Mouse (Mus musculus) gonadal fat pad, adult 2 months (tissue): ENCODE measurements around the gene Gabrp. TPM values are rescaled to one million over a fixed set of nuclear protein-coding genes. Genes with fewer than 3 reads are reported as not detected.

Experiments
- DNase-seq: peaks from one replicate; pipeline ENCODE4 v3.0.0-alpha.2; 2012; ENCODE audit warnings: low read depth
- polyA plus RNA-seq: library from polyadenylated mRNA; depleted of rRNA; stranded (reverse); fragments of >200 nt; gene quantifications from 2 replicates; pipeline ENCODE4 v1.2.3, GENCODE M21; 2012; rRNA removed

Gene Gabrp
- 0.19 and 1.2 TPM in 2 replicates for polyA plus RNA-seq

GRCm38 (mm10) chr11:33578859-33579258 is at the start of gene Gabrp:
Gene Gabrp, minus strand, starts transcription at chr11:33578959.
- DNase-seq, result no peak

GRCm38 (mm10) chr11:33627136-33627742 is 48.5 kb upstream of the Gabrp start:
- no peak for DNase-seq

DNA sequence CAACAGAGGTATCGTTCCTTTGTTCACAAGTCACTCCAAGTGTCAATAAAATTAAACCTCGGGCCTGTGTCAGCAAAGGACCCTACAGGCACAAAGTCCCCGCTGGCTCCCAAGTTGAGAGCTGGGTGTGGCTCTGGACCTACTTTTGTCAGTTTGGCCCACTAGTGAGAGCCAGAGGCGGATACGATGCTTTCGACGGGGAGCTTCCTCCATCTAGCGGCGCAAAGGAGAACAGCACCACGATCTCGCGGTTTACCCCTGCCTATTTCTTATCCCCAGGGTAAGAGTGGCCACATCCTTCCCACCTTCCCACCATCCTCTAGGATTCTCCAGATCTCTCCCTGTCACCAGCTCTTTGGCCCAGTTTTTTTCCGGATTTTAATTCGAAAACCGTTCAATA is 35.5 kb upstream of the Gabrp start:
- DNase-seq, result no peak

- DNase-seq, result no peak
Measured at GRCm38 (mm10) chr11:33607784-33608183, 29.0 kb upstream of the Gabrp start.

DNA sequence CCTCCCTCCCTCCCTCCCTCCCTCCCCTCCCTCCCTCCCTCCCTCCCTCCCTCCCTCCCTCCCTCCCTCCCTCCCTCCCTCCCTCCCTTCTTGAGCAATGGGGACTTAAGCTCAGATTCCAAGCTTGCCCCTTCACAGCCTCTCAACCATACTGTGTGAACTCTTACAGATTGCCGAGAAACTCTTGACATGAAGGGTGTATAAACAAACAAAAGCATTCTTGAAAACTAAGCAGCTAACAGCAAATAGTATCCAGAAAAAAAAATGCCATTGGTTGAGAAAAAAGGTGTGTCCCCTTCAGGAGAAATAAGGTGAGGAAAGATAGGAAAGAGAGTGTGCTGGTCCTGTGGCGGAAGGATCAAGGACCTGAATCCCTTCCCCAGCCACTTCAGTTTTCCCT is 24.4 kb upstream of the Gabrp start:
- no peak for DNase-seq

DNA sequence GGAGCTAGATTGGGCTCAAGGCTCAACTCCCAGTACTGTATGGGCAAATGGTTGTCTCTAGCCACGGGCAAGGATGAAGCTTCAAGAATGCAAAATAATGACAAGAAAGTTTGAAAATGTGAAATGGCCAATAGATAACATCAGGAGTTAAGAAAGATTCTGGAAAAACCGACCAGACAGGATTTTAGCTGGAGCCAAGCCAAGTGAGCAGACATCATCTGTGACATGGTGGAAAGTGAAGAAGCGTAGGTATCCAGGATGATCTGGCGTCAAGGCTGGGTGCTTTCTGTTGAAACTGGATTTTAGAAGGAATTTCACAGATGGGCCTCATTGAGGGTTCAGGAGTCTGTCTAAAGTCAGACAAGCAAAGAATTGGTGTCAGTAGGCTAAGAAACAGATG is 20.2 kb upstream of the Gabrp start, which contains the start of gene D130052B06Rik:
TSS of gene D130052B06Rik (plus strand) at position 317 of the 400 bp plus-strand sequence.
- DNase-seq, result peak; percentile 40

DNA sequence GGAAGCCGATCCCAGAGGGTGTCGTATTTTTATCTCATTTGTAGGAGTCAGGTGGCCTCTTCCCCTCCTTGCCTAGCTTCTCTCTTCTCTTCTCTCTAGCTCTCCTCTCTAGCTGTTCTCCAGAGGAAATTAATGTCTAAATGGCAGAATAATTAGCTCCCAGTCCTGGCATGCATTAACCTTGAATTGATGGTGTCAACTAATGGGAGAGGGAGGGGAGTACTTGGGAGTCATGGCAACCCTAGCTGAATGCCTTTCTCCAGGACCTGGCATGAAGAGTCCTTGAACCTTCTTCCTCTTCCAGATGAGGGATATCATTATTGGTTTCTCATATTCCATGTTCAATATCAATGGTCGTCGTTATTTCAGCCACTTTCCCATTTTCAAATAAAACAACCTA is 17.9 kb upstream of the Gabrp start:
- no peak for DNase-seq

- DNase-seq, result no peak
Measured at GRCm38 (mm10) chr11:33592826-33593225, 14.1 kb upstream of the Gabrp start.

GRCm38 (mm10) chr11:33590771-33591170 is 12.0 kb upstream of the Gabrp start:
- no peak for DNase-seq

DNA sequence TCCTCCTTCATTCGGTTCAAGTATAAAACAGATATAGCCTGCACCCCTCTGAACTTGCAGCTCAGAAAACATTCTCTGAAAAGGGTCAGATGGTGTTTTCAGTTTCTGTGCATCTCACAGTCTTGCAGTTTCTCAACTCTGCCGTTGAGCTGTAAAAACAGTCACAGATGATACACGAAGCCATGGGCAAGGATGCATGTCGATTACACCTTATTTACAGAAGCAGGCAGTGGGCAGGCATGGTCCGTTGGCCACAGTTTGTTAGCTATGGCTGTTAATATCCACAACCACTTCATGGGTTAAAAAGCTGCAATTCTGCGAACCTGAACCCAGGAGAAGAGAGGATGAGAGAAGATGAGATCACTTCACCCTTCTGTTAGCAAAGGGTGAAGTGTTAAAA is 7.9 kb upstream of the Gabrp start:
- DNase-seq, result no peak

- no peak for DNase-seq
Measured at GRCm38 (mm10) chr11:33579621-33580020, 862 bp upstream of the Gabrp start.

DNA sequence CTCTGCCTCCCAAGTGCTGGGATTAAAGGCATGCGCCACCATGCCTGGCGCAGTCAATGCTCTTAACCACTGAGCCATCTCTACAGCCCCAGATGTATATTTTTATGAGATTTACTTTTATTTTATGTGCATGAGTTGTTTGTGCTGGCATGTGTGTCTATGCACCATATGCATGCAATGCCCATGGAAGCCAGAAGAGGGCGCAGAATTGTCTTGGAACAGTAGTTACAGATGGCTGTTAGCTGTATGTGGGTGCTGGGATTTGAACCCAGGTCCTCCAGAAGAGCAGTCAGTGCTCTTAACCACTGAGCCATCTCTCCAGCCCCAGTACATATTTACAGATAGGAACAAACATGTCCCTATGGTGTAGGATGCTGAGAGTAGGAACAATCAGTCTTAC is 3.8 kb downstream of the Gabrp start:
- no peak for DNase-seq

- DNase-seq, result no peak
Measured at GRCm38 (mm10) chr11:33570413-33570812, 8.3 kb downstream of the Gabrp start.

- no peak for DNase-seq
Measured at GRCm38 (mm10) chr11:33563921-33564320, 14.8 kb downstream of the Gabrp start.

- DNase-seq, result no peak
Measured at GRCm38 (mm10) chr11:33554123-33554522, 24.6 kb downstream of the Gabrp start.

DNA sequence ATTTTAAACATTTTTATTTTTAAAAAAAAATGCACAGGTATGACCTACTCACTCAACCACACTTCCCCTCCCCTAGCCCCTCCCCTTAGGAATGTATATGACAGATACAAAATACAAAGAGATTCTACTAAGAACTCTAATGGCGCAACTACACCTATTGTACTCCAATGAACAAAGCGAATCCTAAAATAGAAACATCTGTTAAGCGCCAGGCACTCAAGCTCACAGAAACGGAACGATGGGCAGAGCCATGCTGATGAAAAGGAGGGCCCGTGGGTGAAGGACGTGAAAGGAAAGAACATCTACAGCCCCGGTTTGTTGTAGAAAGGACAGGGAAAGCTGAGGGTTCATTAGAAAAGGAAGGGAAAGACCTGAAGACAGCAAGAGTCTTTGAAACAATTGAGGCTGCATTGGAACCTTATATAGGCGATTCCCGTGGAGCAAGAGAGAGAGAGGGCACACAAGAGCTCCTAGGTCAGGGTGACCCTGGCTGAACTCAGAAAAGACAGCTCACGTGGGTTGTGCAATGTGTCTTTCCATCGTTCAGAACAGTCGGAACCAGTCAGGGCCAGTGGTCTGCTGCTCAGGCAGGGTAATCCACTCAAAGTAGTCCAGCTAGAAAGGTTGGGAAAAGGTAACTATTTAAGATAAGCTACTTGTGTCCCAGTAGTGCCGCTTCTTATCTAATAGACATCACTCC is 27.7 kb downstream of the Gabrp start:
- no peak for DNase-seq

- no peak for DNase-seq
Measured at GRCm38 (mm10) chr11:33547386-33547785, 31.4 kb downstream of the Gabrp start.

- no peak for DNase-seq
Measured at GRCm38 (mm10) chr11:33544945-33545344, 33.8 kb downstream of the Gabrp start.

GRCm38 (mm10) chr11:33544121-33544520 is 34.6 kb downstream of the Gabrp start:
- no peak for DNase-seq

DNA sequence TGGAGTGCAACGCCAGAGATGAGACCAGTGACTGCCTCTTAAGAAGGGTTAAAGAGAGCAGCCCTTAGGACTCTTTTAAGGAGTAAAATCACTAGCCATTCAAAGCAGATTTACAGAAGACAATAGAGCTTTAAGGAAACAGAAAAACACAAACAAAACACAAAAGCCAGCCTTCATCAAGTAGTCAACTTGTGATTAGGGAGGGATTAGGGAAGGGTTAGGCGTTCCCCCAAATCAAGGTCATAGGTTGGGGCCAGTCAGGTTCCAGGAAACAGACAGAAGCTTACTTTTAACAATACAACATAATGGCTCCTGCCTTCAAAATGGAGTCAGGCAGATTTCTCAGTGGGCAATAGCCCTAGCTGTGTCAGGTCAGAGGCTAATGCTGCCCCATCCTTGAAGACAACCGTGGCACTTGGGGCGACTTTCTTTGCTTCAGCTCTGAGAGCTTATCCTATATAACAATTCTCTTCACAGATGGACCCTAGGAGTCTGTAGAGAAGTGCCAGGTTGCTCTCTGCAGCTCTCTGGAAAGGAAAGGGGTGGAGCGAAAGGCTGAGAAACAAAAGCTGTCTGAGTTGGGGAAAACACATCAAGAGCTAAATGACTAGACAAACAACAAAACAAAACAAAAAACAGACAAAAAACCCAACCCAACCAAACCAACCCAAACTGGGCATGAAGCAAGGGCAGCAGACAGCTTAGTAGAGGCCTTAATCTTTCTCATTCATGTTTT is 41.2 kb downstream of the Gabrp start:
- DNase-seq, result no peak

DNA sequence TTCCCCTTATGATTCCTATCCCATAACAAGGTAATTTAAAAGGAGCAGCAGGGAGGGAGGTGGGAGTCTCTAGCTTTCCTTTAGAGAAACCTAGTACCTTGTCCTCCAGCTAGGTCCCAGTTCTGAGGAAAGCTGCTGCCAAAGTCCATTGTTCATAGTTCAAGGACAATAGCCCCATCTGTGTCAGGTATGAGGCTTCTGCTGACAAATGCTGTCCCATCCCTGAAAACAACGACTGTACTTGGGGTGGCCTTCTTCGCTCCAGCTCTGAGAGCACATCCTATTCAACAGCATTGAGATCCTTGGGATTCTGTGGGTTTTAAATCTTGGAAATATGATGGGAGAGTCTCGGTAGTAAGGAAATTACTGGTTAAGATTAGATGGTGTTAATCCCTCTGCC is 42.1 kb downstream of the Gabrp start:
- no peak for DNase-seq

GRCm38 (mm10) chr11:33534541-33534940 is 44.2 kb downstream of the Gabrp start:
- DNase-seq, result no peak

GRCm38 (mm10) chr11:33533577-33533976 is 45.2 kb downstream of the Gabrp start:
- no peak for DNase-seq
